Mouse (Mus musculus) G1E (cell line): ENCODE measurements around the gene Gpr152. TPM values are rescaled to one million over a fixed set of nuclear protein-coding genes. Genes with fewer than 3 reads are reported as not detected.

Experiments
- ATAC-seq: 2 replicates; pipeline ENCODE4 v1.8.0; 2016; ENCODE audit warnings: mild to moderate bottlenecking; ENCODE audit not compliant: insufficient number of reproducible peaks, poor library complexity, low FRiP score, severe bottlenecking; ENCODE audit errors: extremely low read depth
- DNase-seq: peaks from one replicate; pipeline ENCODE4 v3.0.0; 2012; ENCODE audit warnings: low spot score
- H3K27me3 ChIP-seq: 2 replicates; pipeline ENCODE4 v1.6.1; 2012; ENCODE audit warnings: mild to moderate bottlenecking, low read length, inconsistent platforms; ENCODE audit not compliant: insufficient read depth
- H3K36me3 ChIP-seq: replicated peaks from 2 replicates; pipeline ENCODE3; 2012; ENCODE audit warnings: mild to moderate bottlenecking, inconsistent platforms
- H3K4me1 ChIP-seq: 2 replicates; pipeline ENCODE4 v1.6.1; 2012; ENCODE audit warnings: low read depth, low read length, inconsistent platforms, mixed read lengths; ENCODE audit not compliant: insufficient read depth
- H3K4me3 ChIP-seq: 2 replicates; pipeline ENCODE4 v1.5.1; 2012; ENCODE audit warnings: low read depth, mild to moderate bottlenecking, inconsistent platforms, low read length, moderate library complexity, mixed read lengths
- H3K9me3 ChIP-seq: replicated peaks from 2 replicates; pipeline ENCODE4 v1.6.1; 2012; ENCODE audit warnings: inconsistent platforms
- CTCF ChIP-seq: IDR thresholded peaks from 2 replicates; pipeline ENCODE4 v1.5.1; 2012; ENCODE audit warnings: low read depth, low read length, inconsistent platforms, mixed read lengths
- GATA1 ChIP-seq: IDR thresholded peaks from 2 replicates; pipeline ENCODE4 v1.6.1; 2012; ENCODE audit warnings: borderline replicate concordance, low read length, inconsistent platforms, mixed read lengths
- GATA2 ChIP-seq: IDR thresholded peaks from 2 replicates; pipeline ENCODE4 v1.6.1; 2012; ENCODE audit warnings: low read depth, low read length, inconsistent platforms, borderline replicate concordance
- POLR2AphosphoS5 ChIP-seq: IDR thresholded peaks from 2 replicates; pipeline ENCODE4 v1.6.1; 2012; ENCODE audit warnings: low read depth, low read length, inconsistent platforms; ENCODE audit not compliant: insufficient replicate concordance
- TAL1 ChIP-seq: conservative IDR thresholded peaks from 2 replicates; pipeline ENCODE4 v1.6.1; 2012; ENCODE audit warnings: low read depth, low read length, inconsistent platforms, mixed read lengths
- polyA plus RNA-seq: library from polyadenylated mRNA; stranded (reverse); fragments of >175 nt; gene quantifications from 2 replicates; pipeline ENCODE4 v1.2.3, GENCODE M21; 2012
- total RNA-seq, 2 experiments: library from RNA; stranded (forward) in 1 of 2; stranded (reverse) in 1 of 2; fragments of 200-1000 nt in 1 of 2; fragments of >200 nt in 1 of 2; fragmentation: Nextera tagmentation in 1 of 2; gene quantifications; 2 replicates each; pipeline ENCODE4 v1.2.3; 2014 to 2017

Gene Gpr152
- total and polyA plus RNA-seq, 3 experiments: 0.11 TPM; not detected in 2

GRCm38 (mm10) chr19:4153232-4153654, 13.7 kb downstream of the Gpr152 start, which contains the start of gene Ptprcap:
Ptprcap (plus strand) TSS chr19:4153604.
- no peak for DNase-seq
- Histone ChIP-seq H3K4me1 (peaks cover 68% of the 10 kb centered on the region), H3K4me3 (no peak within 1 kb of the TSS), H3K27me3 (no peaks in the 10 kb centered on the region), H3K9me3 (no peaks in the 10 kb centered on the region), H3K36me3 (peaks cover 92% of the 10 kb centered on the region)
- no peak for ATAC-seq
- no peak for TF ChIP-seq TAL1
- no peak for TF ChIP-seq POLR2AphosphoS5
- TF ChIP-seq CTCF: no peak
- no peak for TF ChIP-seq GATA1
- TF ChIP-seq GATA2: no peak

GRCm38 (mm10) chr19:4154437-4155222, 15.0 kb downstream of the Gpr152 start:
- peaks cover 58% of the 10 kb centered on the region for H3K4me1 ChIP-seq
- DNase-seq: peak; percentile 40

GRCm38 (mm10) chr19:4155223-4156072, 15.9 kb downstream of the Gpr152 start:
- Histone ChIP-seq H3K36me3 (peaks cover 98% of the 10 kb centered on the region), H3K9me3 (no peaks in the 10 kb centered on the region), H3K4me3 (peak overlapping the region; percentile 38; the same call in 1 of the 2 replicates), H3K27me3 (no peaks in the 10 kb centered on the region), H3K4me1 (peaks cover 50% of the 10 kb centered on the region)
- TF ChIP-seq GATA1: no peak
- no peak for TF ChIP-seq TAL1
- no peak for TF ChIP-seq GATA2
- ATAC-seq (no peak), DNase-seq (no peak)

More at GRCm38 (mm10) chr19:4154437-4155222, 15.0 kb downstream of the Gpr152 start:
- Histone ChIP-seq H3K9me3 (no peaks in the 10 kb centered on the region), H3K4me3 (peak overlapping the region; percentile 38; the same call in 1 of the 2 replicates), H3K27me3 (no peaks in the 10 kb centered on the region), H3K36me3 (peaks cover 100% of the 10 kb centered on the region)
- TF ChIP-seq TAL1 (no peak), POLR2AphosphoS5 (no peak), GATA1 (no peak), CTCF (no peak), GATA2 (no peak)
- peak; percentile 19; the same call in 1 of the 2 replicates for ATAC-seq

- Histone ChIP-seq H3K27me3 (no peaks in the 10 kb centered on the region), H3K4me3 (peak overlapping the region; percentile 34; the same call in 1 of the 2 replicates), H3K9me3 (no peaks in the 10 kb centered on the region), H3K4me1 (peaks cover 48% of the 10 kb centered on the region), H3K36me3 (peaks cover 98% of the 10 kb centered on the region)
- no peak for TF ChIP-seq CTCF
- TF ChIP-seq GATA2: no peak
- TF ChIP-seq GATA1: no peak
- TF ChIP-seq TAL1: no peak
- no peak for TF ChIP-seq POLR2AphosphoS5
- DNase-seq (no peak), ATAC-seq (no peak)
These were observed 16.5 kb downstream of the Gpr152 start for GRCm38 (mm10) chr19:4156073-4156579.

- Histone ChIP-seq H3K9me3 (no peaks in the 10 kb centered on the region), H3K27me3 (no peaks in the 10 kb centered on the region), H3K4me3 (no peak overlapping the region), H3K36me3 (peaks cover 98% of the 10 kb centered on the region), H3K4me1 (peaks cover 49% of the 10 kb centered on the region)
- TF ChIP-seq GATA1 (no peak), GATA2 (no peak), POLR2AphosphoS5 (no peak), TAL1 (no peak), CTCF (no peak)
- no peak for DNase-seq
- ATAC-seq: no peak
These were observed 17.2 kb downstream of the Gpr152 start for GRCm38 (mm10) chr19:4156771-4157170.

GRCm38 (mm10) chr19:4159049-4159448, 19.5 kb downstream of the Gpr152 start:
- H3K4me3 ChIP-seq: peak overlapping the region; percentile 31; the same call in 1 of the 2 replicates
- no peak for ATAC-seq
- peaks cover 80% of the 10 kb centered on the region for H3K36me3 ChIP-seq
- H3K9me3 ChIP-seq: no peaks in the 10 kb centered on the region
- H3K4me1 ChIP-seq: peaks cover 50% of the 10 kb centered on the region
- no peak for DNase-seq
- H3K27me3 ChIP-seq: no peaks in the 10 kb centered on the region
- TF ChIP-seq CTCF (no peak), TAL1 (no peak), POLR2AphosphoS5 (no peak)
